Mouse (Mus musculus) hindbrain, embryonic 12.5 days (tissue): ENCODE data around the gene Sgcg. TPM values are rescaled to one million over a fixed set of nuclear protein-coding genes. Genes with fewer than 3 reads are reported as not detected.

Experiments used
- ATAC-seq: fragments of 200-750 bp; cut with Nextera tagmentation; 2 replicates; pipeline ENCODE4 v1.8.0; 2017; ENCODE audit warnings: moderate TSS enrichment; ENCODE audit not compliant: low FRiP score
- H3K27ac ChIP-seq: fragments of 300-500 bp; sonication (generic); 2 replicates; pipeline ENCODE4 v1.5.1; 2016; ENCODE audit warnings: mild to moderate bottlenecking
- H3K27me3 ChIP-seq: fragments of 300-500 bp; sonication (generic); 2 replicates; pipeline ENCODE4 v1.6.1; 2016; ENCODE audit warnings: mild to moderate bottlenecking
- H3K36me3 ChIP-seq: fragments of 300-500 bp; sonication (generic); 2 replicates; pipeline ENCODE4 v1.6.1; 2016; ENCODE audit warnings: mild to moderate bottlenecking
- H3K4me1 ChIP-seq: fragments of 300-500 bp; sonication (generic); 2 replicates; pipeline ENCODE4 v1.6.1; 2016
- H3K4me2 ChIP-seq: fragments of 300-500 bp; sonication (generic); replicated peaks from 2 replicates; pipeline ENCODE4 v1.6.1; 2016; ENCODE audit warnings: mild to moderate bottlenecking
- H3K4me3 ChIP-seq: fragments of 300-500 bp; sonication (generic); 2 replicates; pipeline ENCODE4 v1.5.1; 2016; ENCODE audit warnings: mild to moderate bottlenecking
- H3K9ac ChIP-seq: fragments of 300-500 bp; sonication (generic); 2 replicates; pipeline ENCODE4 v1.6.1; 2016; ENCODE audit warnings: mild to moderate bottlenecking, moderate library complexity
- H3K9me3 ChIP-seq: fragments of 300-500 bp; sonication (generic); replicated peaks from 2 replicates; pipeline ENCODE4 v1.6.1; 2016; ENCODE audit warnings: mild to moderate bottlenecking
- WGBS: fragments of 180-500 bp; shearing (Covaris S2); methylation state at CpG from one replicate; pipeline ENCODE4 v1.1.7; 2016; 5-methylcytosine and 5-hydroxymethylcytosine counted together
- polyA plus RNA-seq: library from polyadenylated mRNA; unstranded; fragments of >200 nt; fragmentation: Nextera tagmentation; extraction: Ambion mirVana; gene quantifications from 2 replicates; pipeline ENCODE4 v1.2.1, GENCODE M21; 2016

Gene Sgcg
- polyA plus RNA-seq: 0.15 and 1.3 TPM in 2 replicates

DNA sequence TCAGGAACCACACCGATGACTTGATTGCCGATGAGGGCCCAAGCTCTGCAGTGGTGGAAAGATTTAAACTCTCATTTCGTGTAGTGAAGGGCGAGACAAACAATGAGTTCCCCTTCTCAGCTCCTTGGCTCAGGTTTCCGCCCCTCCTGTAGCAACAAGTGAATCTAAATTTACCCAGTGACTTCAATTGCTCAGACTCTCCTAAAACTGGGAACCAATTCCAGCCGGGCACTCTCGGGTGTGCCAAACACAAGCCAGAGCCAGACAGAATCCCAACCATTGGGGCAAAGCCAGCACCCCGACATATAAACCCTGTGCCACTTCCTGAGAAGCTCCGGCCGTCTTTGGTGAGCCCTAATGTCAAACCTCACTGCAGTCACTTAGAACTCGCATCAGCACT lies at the start of gene Sgcg:
Sgcg (minus strand) TSS at position 139 of the 400 bp plus-strand sequence.
- no peak for ATAC-seq
- H3K27ac ChIP-seq: no peak within 1 kb of the TSS
- no peak within 1 kb of the TSS for H3K4me2 ChIP-seq
- H3K27me3 ChIP-seq: no peaks in the 10 kb centered on the region
- no peaks in the 10 kb centered on the region for H3K9me3 ChIP-seq
- no peak within 1 kb of the TSS for H3K4me3 ChIP-seq
- no peaks in the 10 kb centered on the region for H3K4me1 ChIP-seq
- no peaks in the 10 kb centered on the region for H3K36me3 ChIP-seq
- WGBS: 72% methylated on average over 11 of the region's 11 CpGs
- H3K9ac ChIP-seq: no peak within 1 kb of the TSS

- ATAC-seq: no peak
- Histone ChIP-seq H3K9ac (no peak overlapping the region), H3K4me3 (no peak overlapping the region), H3K4me1 (no peaks in the 10 kb centered on the region), H3K36me3 (no peaks in the 10 kb centered on the region), H3K27ac (no peak overlapping the region), H3K27me3 (no peaks in the 10 kb centered on the region), H3K9me3 (no peaks in the 10 kb centered on the region), H3K4me2 (no peak overlapping the region)
- WGBS: 85% methylated on average over 4 of the region's 4 CpGs
Measured at GRCm38 (mm10) chr14:61303969-61304609, 45.8 kb upstream of the Sgcg start.

GRCm38 (mm10) chr14:61302428-61302827 lies 44.1 kb upstream of the Sgcg start:
- WGBS: 74% methylated on average over 2 of the region's 2 CpGs
- no peaks in the 10 kb centered on the region for H3K27me3 ChIP-seq
- H3K4me1 ChIP-seq: no peaks in the 10 kb centered on the region
- ATAC-seq: no peak
- no peak overlapping the region for H3K27ac ChIP-seq
- no peak overlapping the region for H3K4me3 ChIP-seq
- no peak overlapping the region for H3K9ac ChIP-seq
- no peaks in the 10 kb centered on the region for H3K36me3 ChIP-seq
- H3K9me3 ChIP-seq: no peaks in the 10 kb centered on the region
- H3K4me2 ChIP-seq: no peak overlapping the region

DNA sequence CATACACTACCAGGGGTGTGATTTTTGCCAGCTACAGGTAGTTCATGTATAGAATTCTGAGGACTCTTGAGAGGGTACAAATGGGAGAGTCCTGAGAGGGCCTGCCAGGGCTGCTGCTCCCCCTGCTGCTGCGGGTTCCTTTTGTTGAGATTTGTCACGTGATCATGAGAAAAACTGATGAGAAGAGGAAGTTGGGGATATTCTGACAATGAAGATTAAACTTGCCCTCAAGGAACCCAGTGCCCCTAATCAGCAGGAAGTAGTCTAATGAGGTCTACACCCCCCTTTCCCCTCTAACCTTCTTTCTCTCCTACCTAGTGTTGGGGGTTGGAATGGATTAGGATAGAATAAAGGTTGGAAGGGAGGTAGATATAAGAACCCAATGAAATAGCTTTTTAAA lies 43.0 kb upstream of the Sgcg start:
- Histone ChIP-seq H3K9ac (no peak overlapping the region), H3K4me3 (no peak overlapping the region), H3K9me3 (no peaks in the 10 kb centered on the region), H3K27me3 (0 out of 2 replicates have a peak, but pooled peaks cover 4% of the 10 kb centered on the region), H3K36me3 (no peaks in the 10 kb centered on the region), H3K4me1 (no peaks in the 10 kb centered on the region), H3K27ac (no peak overlapping the region), H3K4me2 (no peak overlapping the region)
- ATAC-seq: no peak
- WGBS: 70% methylated on average over 2 of the region's 2 CpGs

GRCm38 (mm10) chr14:61299810-61300209 lies 41.5 kb upstream of the Sgcg start:
- Histone ChIP-seq H3K36me3 (no peaks in the 10 kb centered on the region), H3K27me3 (0 out of 2 replicates have a peak, but pooled peaks cover 4% of the 10 kb centered on the region), H3K4me3 (no peak overlapping the region), H3K4me2 (no peak overlapping the region), H3K9ac (no peak overlapping the region), H3K4me1 (no peaks in the 10 kb centered on the region), H3K9me3 (no peaks in the 10 kb centered on the region), H3K27ac (no peak overlapping the region)
- no peak for ATAC-seq
- WGBS: 88% methylated on average over 6 of the region's 6 CpGs

DNA sequence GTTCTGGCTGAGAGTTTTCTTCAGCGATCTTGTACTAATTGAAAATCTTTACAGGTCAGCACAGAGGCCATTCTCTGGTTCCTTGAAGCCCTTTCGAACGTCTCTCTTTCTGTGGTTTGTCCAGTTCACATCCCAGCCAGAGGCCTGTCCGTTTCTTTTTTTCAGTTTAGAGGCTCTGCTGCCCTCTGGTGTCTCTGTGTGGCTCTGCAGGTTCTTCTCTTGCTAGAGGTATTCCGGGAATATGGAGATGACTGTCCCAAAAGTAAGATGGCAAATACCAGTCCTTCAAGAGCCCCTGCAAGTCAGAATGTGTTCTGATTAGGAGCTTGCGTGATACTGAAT lies 36.4 kb upstream of the Sgcg start:
- no peak overlapping the region for H3K9ac ChIP-seq
- 0 out of 2 replicates have a peak, but pooled peaks cover 4% of the 10 kb centered on the region for H3K27me3 ChIP-seq
- no peaks in the 10 kb centered on the region for H3K36me3 ChIP-seq
- H3K4me2 ChIP-seq: no peak overlapping the region
- no peak overlapping the region for H3K27ac ChIP-seq
- H3K4me3 ChIP-seq: no peak overlapping the region
- H3K9me3 ChIP-seq: no peaks in the 10 kb centered on the region
- WGBS: 15% methylated on average over 6 of the region's 6 CpGs
- no peaks in the 10 kb centered on the region for H3K4me1 ChIP-seq
- ATAC-seq: no peak

DNA sequence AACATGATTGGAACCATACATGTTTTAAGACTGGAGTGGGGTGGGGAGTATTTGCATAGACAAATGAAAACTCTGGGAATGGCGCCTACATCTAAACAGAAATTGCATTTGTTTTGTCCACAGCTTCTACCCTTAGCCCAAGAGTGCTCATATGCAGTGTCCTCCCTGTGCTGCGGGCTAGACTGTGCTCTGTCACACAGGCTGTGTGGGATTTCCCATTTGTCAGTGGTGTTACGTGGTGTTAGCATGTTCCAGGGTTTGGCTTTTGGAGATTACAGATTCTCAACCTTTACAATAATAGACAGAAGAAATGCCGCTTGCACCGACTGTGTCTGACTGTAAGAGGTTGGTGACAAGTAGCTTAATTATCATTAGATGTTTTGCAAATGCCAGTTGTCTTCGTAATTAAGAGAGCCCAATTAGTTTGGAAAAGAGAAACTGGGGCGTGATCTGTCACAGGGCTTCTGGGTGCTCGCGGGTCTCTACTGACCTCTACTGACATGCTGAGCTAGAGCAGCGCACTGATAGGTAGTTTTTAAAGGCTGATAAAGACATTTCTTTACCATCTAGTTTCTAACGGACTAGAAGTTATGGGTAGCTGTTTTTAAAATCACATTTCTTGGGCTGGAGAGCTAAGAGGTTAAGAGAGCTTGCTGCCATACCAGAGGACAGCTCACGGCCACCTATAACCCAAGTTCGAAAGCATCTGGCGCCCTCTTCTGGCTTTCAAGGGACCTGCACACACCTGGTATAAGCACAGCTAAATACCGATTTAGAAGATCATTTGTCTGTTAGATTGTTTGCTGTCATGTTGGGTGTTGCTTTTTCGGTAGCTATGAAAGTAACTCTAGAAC lies 35.8 kb upstream of the Sgcg start:
- Histone ChIP-seq H3K9me3 (no peaks in the 10 kb centered on the region), H3K36me3 (no peaks in the 10 kb centered on the region), H3K9ac (no peak overlapping the region), H3K27me3 (0 out of 2 replicates have a peak, but pooled peaks cover 4% of the 10 kb centered on the region), H3K27ac (no peak overlapping the region), H3K4me2 (no peak overlapping the region), H3K4me1 (no peaks in the 10 kb centered on the region), H3K4me3 (no peak overlapping the region)
- 48% methylated on average over 16 of the region's 16 CpGs for WGBS
- no peak for ATAC-seq

- no peak overlapping the region for H3K4me2 ChIP-seq
- H3K27ac ChIP-seq: no peak overlapping the region
- H3K4me1 ChIP-seq: no peaks in the 10 kb centered on the region
- ATAC-seq: no peak
- H3K9ac ChIP-seq: no peak overlapping the region
- no peak overlapping the region for H3K4me3 ChIP-seq
- no peaks in the 10 kb centered on the region for H3K27me3 ChIP-seq
- 76% methylated on average over 3 of the region's 3 CpGs for WGBS
- no peaks in the 10 kb centered on the region for H3K36me3 ChIP-seq
- H3K9me3 ChIP-seq: no peaks in the 10 kb centered on the region
Measured at GRCm38 (mm10) chr14:61290664-61291063, 32.4 kb upstream of the Sgcg start.

DNA sequence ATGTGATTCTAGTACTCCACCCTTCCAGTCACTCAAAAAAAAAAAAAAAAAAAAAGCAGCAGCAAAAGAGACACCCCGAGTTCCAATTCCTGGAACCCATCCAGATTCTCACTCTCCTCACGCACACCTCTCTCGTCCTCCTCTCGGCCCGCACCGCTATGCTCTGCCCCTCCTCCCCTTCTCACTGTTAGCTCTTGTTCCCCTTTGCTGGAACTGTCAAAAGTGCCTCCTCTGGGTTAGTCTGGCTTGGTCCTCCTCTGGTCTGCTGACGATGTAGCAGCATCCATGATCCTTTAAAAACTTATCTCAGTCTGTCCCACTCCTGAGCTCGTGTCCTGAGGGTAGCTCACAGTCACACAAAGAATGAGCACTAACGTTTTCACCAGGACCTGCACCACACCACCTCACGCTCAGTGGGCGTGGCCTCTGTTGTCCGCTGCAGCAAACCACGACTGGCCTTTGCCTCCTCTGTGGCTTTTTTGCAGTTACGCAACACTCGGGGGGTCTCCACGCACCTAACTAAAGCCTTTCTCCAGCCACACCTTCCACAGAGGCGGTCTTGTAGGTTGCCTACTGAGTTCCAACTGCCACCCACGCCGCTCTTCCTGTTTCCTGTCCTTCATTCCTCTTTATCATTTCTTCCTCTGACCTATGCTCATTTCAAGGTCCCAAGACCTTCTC lies 30.5 kb upstream of the Sgcg start:
- 72% methylated on average over 19 of the region's 19 CpGs for WGBS
- no peaks in the 10 kb centered on the region for H3K36me3 ChIP-seq
- H3K27me3 ChIP-seq: no peaks in the 10 kb centered on the region
- H3K9ac ChIP-seq: no peak overlapping the region
- ATAC-seq: no peak
- H3K4me3 ChIP-seq: no peak overlapping the region
- H3K4me1 ChIP-seq: no peaks in the 10 kb centered on the region
- no peak overlapping the region for H3K27ac ChIP-seq
- no peak overlapping the region for H3K4me2 ChIP-seq
- H3K9me3 ChIP-seq: no peaks in the 10 kb centered on the region

DNA sequence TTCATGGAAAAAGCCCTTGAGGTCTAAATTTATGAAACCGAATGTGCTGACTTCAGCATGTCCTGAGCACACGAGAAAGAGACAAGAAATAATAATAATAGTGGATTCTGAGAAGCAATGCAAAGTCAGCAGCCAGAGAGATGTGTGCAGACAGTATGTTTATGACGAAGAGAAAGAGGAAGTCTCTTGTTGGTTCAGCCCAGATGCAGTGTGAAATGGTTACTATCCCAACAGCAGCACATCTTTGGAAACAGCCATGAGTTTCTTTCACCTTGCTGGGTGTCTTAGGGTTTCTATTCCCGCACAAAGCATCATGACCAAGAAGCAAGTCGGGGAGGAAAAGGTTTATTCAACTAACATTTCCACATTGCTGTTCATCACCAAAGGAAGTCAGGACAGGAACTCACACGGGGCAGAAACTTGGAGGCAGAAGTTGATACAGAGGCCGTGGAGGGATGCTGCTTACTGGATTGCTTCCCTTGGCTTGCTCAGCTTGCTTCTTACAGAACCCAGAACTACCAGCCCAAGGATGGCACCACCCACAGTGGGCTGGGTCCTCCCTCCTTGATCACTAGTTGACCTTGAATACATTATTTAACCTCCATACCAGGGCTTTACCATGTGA lies 20.5 kb upstream of the Sgcg start:
- H3K4me3 ChIP-seq: no peak overlapping the region
- H3K4me1 ChIP-seq: peaks cover 13% of the 10 kb centered on the region
- H3K9ac ChIP-seq: no peak overlapping the region
- ATAC-seq: no peak
- no peaks in the 10 kb centered on the region for H3K36me3 ChIP-seq
- no peak overlapping the region for H3K4me2 ChIP-seq
- H3K27me3 ChIP-seq: peaks cover 28% of the 10 kb centered on the region
- H3K9me3 ChIP-seq: no peaks in the 10 kb centered on the region
- H3K27ac ChIP-seq: no peak overlapping the region
- WGBS: 85% methylated on average over 7 of the region's 7 CpGs

DNA sequence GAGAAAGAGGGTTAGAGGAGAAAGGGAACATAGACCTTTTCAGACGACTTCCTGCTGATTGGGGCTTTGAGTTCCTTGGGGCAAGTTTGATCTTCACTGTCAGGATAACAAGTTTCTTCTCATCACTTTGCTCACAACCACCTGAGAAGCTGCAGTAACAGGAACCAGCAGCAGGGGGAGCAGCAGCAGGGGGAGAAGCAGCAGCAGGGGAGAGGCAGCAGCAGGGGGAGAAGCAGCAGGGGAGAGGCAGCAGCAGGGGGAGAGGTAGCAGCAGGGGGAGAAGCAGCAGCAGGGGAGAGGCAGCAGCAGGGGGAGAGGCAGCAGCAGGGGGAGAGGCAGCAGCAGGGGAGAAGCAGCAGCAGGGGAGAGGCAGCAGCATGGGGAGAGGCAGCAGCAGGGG lies 19.0 kb upstream of the Sgcg start:
- WGBS: 46% methylated on average over 1 of the region's 1 CpGs
- H3K36me3 ChIP-seq: no peaks in the 10 kb centered on the region
- H3K27me3 ChIP-seq: peaks cover 32% of the 10 kb centered on the region
- H3K9ac ChIP-seq: no peak overlapping the region
- no peaks in the 10 kb centered on the region for H3K9me3 ChIP-seq
- H3K27ac ChIP-seq: no peak overlapping the region
- H3K4me1 ChIP-seq: peaks cover 13% of the 10 kb centered on the region
- ATAC-seq: no peak
- H3K4me3 ChIP-seq: no peak overlapping the region
- no peak overlapping the region for H3K4me2 ChIP-seq
